Mouse (Mus musculus): ENCODE results near the gene Gas7. TPM values are rescaled to one million over a fixed set of nuclear protein-coding genes. Genes with fewer than 3 reads are reported as not detected.

Gene Gas7
- total RNA-seq, 1 experiment: 2.4 TPM

GRCm38 (mm10) chr11:67559522-67559921 is 104.3 kb downstream of the Gas7 start:
- in situ Hi-C loops (cut with MboI; ENCODE audit: low sequenced_read_pairs in 2 of 2, unreplicated experiment in 2 of 2): no loop called here
- Histone ChIP-seq H3K4me3 (ENCODE audit: insufficient read depth in 1 of 2, low read depth in 1 of 2, low read length in 2 of 2, poor library complexity in 1 of 2, severe bottlenecking in 1 of 2) (no peak overlapping the region), H3K36me3 (ENCODE audit: control insufficient read depth, insufficient read depth, low read length, poor library complexity, severe bottlenecking) (no peaks in the 10 kb centered on the region), H3K9ac (ENCODE audit: insufficient read depth, low read depth, low read length, poor library complexity, severe bottlenecking) (no peak overlapping the region), H3K27ac (ENCODE audit: insufficient read depth, low read depth, low read length, poor library complexity, severe bottlenecking) (no peak overlapping the region), H3K9me3 (ENCODE audit: control insufficient read depth, insufficient read depth, low read depth, low read length) (no peaks in the 10 kb centered on the region), H3K4me1 (ENCODE audit: control insufficient read depth in 2 of 2, insufficient read depth in 2 of 2, low read length in 2 of 2, poor library complexity in 1 of 2) (no peaks in the 10 kb centered on the region; a peak in 1 of 4 replicates)
- no peak for DNase-seq (ENCODE audit: low read depth, low spot score)
- TF ChIP-seq MAFK (IDR thresholded peaks at IDR 0.05; ENCODE audit: insufficient read depth, low read depth, low read length): no peak
- no peak for TF ChIP-seq ZNF384 (IDR thresholded peaks at IDR 0.05; ENCODE audit: low read depth, low read length)
- no peak for TF ChIP-seq HCFC1 (IDR thresholded peaks at IDR 0.05; ENCODE audit: borderline replicate concordance, insufficient read depth, low read length)
- no peak for TF ChIP-seq ZC3H11A (IDR thresholded peaks at IDR 0.05; ENCODE audit: borderline replicate concordance, low read depth, low read length)
- no peak for TF ChIP-seq CHD2 (IDR thresholded peaks at IDR 0.05; ENCODE audit: low read depth, low read length)

GRCm38 (mm10) chr11:67561631-67562030 is 106.4 kb downstream of the Gas7 start:
- no peak overlapping the region for H3K4me3 ChIP-seq (ENCODE audit: insufficient read depth in 1 of 2, low read depth in 1 of 2, low read length in 2 of 2, poor library complexity in 1 of 2, severe bottlenecking in 1 of 2)
- no peaks in the 10 kb centered on the region for H3K36me3 ChIP-seq (ENCODE audit: control insufficient read depth, insufficient read depth, low read length, poor library complexity, severe bottlenecking)
- H3K9ac ChIP-seq (ENCODE audit: insufficient read depth, low read depth, low read length, poor library complexity, severe bottlenecking): no peak overlapping the region
- in situ Hi-C loops (cut with MboI; ENCODE audit: low sequenced_read_pairs in 2 of 2, unreplicated experiment in 2 of 2): no loop called here
- H3K9me3 ChIP-seq (ENCODE audit: control insufficient read depth, insufficient read depth, low read depth, low read length): no peaks in the 10 kb centered on the region
- DNase-seq (ENCODE audit: low read depth, low spot score): no peak
- no peaks in the 10 kb centered on the region for H3K4me1 ChIP-seq (ENCODE audit: control insufficient read depth in 2 of 2, insufficient read depth in 2 of 2, low read length in 2 of 2, poor library complexity in 1 of 2)
- H3K27ac ChIP-seq (ENCODE audit: insufficient read depth, low read depth, low read length, poor library complexity, severe bottlenecking): no peak overlapping the region
- no peak for TF ChIP-seq CHD2 (IDR thresholded peaks at IDR 0.05; ENCODE audit: low read depth, low read length)
- TF ChIP-seq ZNF384 (IDR thresholded peaks at IDR 0.05; ENCODE audit: low read depth, low read length): no peak
- no peak for TF ChIP-seq HCFC1 (IDR thresholded peaks at IDR 0.05; ENCODE audit: borderline replicate concordance, insufficient read depth, low read length)
- TF ChIP-seq MAFK (IDR thresholded peaks at IDR 0.05; ENCODE audit: insufficient read depth, low read depth, low read length): no peak
- TF ChIP-seq ZC3H11A (IDR thresholded peaks at IDR 0.05; ENCODE audit: borderline replicate concordance, low read depth, low read length): no peak

- Histone ChIP-seq H3K27ac (ENCODE audit: insufficient read depth, low read depth, low read length, poor library complexity, severe bottlenecking) (no peak overlapping the region), H3K9ac (ENCODE audit: insufficient read depth, low read depth, low read length, poor library complexity, severe bottlenecking) (no peak overlapping the region), H3K4me3 (ENCODE audit: insufficient read depth in 1 of 2, low read depth in 1 of 2, low read length in 2 of 2, poor library complexity in 1 of 2, severe bottlenecking in 1 of 2) (no peak overlapping the region), H3K36me3 (ENCODE audit: control insufficient read depth, insufficient read depth, low read length, poor library complexity, severe bottlenecking) (no peaks in the 10 kb centered on the region), H3K9me3 (ENCODE audit: control insufficient read depth, insufficient read depth, low read depth, low read length) (no peaks in the 10 kb centered on the region), H3K4me1 (ENCODE audit: control insufficient read depth in 2 of 2, insufficient read depth in 2 of 2, low read length in 2 of 2, poor library complexity in 1 of 2) (no peaks in the 10 kb centered on the region)
- no peak for TF ChIP-seq ZNF384 (IDR thresholded peaks at IDR 0.05; ENCODE audit: low read depth, low read length)
- TF ChIP-seq CHD2 (IDR thresholded peaks at IDR 0.05; ENCODE audit: low read depth, low read length): no peak
- TF ChIP-seq ZC3H11A (IDR thresholded peaks at IDR 0.05; ENCODE audit: borderline replicate concordance, low read depth, low read length): no peak
- TF ChIP-seq MAFK (IDR thresholded peaks at IDR 0.05; ENCODE audit: insufficient read depth, low read depth, low read length): no peak
- no peak for TF ChIP-seq HCFC1 (IDR thresholded peaks at IDR 0.05; ENCODE audit: borderline replicate concordance, insufficient read depth, low read length)
- in situ Hi-C loops (cut with MboI; ENCODE audit: low sequenced_read_pairs in 2 of 2, unreplicated experiment in 2 of 2): no loop called here
- DNase-seq (ENCODE audit: low read depth, low spot score): no peak
Observed at GRCm38 (mm10) chr11:67563141-67563540, 107.9 kb downstream of the Gas7 start.

- Histone ChIP-seq H3K36me3 (ENCODE audit: control insufficient read depth, insufficient read depth, low read length, poor library complexity, severe bottlenecking) (no peaks in the 10 kb centered on the region), H3K4me3 (ENCODE audit: insufficient read depth in 1 of 2, low read depth in 1 of 2, low read length in 2 of 2, poor library complexity in 1 of 2, severe bottlenecking in 1 of 2) (no peak overlapping the region), H3K9ac (ENCODE audit: insufficient read depth, low read depth, low read length, poor library complexity, severe bottlenecking) (no peak overlapping the region), H3K4me1 (ENCODE audit: control insufficient read depth in 2 of 2, insufficient read depth in 2 of 2, low read length in 2 of 2, poor library complexity in 1 of 2) (no peaks in the 10 kb centered on the region), H3K9me3 (ENCODE audit: control insufficient read depth, insufficient read depth, low read depth, low read length) (no peaks in the 10 kb centered on the region), H3K27ac (ENCODE audit: insufficient read depth, low read depth, low read length, poor library complexity, severe bottlenecking) (no peak overlapping the region)
- no peak for DNase-seq (ENCODE audit: low read depth, low spot score)
- no peak for TF ChIP-seq CHD2 (IDR thresholded peaks at IDR 0.05; ENCODE audit: low read depth, low read length)
- in situ Hi-C loops (cut with MboI; ENCODE audit: low sequenced_read_pairs in 2 of 2, unreplicated experiment in 2 of 2): no loop called here
Observed at GRCm38 (mm10) chr11:67564003-67564637, 108.9 kb downstream of the Gas7 start.

- H3K36me3 ChIP-seq (ENCODE audit: control insufficient read depth, insufficient read depth, low read length, poor library complexity, severe bottlenecking): no peaks in the 10 kb centered on the region
- DNase-seq (ENCODE audit: low read depth, low spot score): no peak
- no peaks in the 10 kb centered on the region for H3K9me3 ChIP-seq (ENCODE audit: control insufficient read depth, insufficient read depth, low read depth, low read length)
- no peak overlapping the region for H3K9ac ChIP-seq (ENCODE audit: insufficient read depth, low read depth, low read length, poor library complexity, severe bottlenecking)
- H3K4me3 ChIP-seq (ENCODE audit: insufficient read depth in 1 of 2, low read depth in 1 of 2, low read length in 2 of 2, poor library complexity in 1 of 2, severe bottlenecking in 1 of 2): no peak overlapping the region
- H3K27ac ChIP-seq (ENCODE audit: insufficient read depth, low read depth, low read length, poor library complexity, severe bottlenecking): no peak overlapping the region
- in situ Hi-C loops (cut with MboI; ENCODE audit: low sequenced_read_pairs in 2 of 2, unreplicated experiment in 2 of 2): no loop called here
- TF ChIP-seq ZNF384 (IDR thresholded peaks at IDR 0.05; ENCODE audit: low read depth, low read length) (no peak), HCFC1 (IDR thresholded peaks at IDR 0.05; ENCODE audit: borderline replicate concordance, insufficient read depth, low read length) (no peak), CHD2 (IDR thresholded peaks at IDR 0.05; ENCODE audit: low read depth, low read length) (no peak), MAFK (IDR thresholded peaks at IDR 0.05; ENCODE audit: insufficient read depth, low read depth, low read length) (no peak), ZC3H11A (IDR thresholded peaks at IDR 0.05; ENCODE audit: borderline replicate concordance, low read depth, low read length) (no peak)
- no peaks in the 10 kb centered on the region for H3K4me1 ChIP-seq (ENCODE audit: control insufficient read depth in 2 of 2, insufficient read depth in 2 of 2, low read length in 2 of 2, poor library complexity in 1 of 2)
Observed at GRCm38 (mm10) chr11:67565512-67565911, 110.3 kb downstream of the Gas7 start.

Measured in ES-E14 (cell line).